Mouse (Mus musculus): ENCODE measurements around the gene Olfr382. TPM values are rescaled to one million over a fixed set of nuclear protein-coding genes. Genes with fewer than 3 reads are reported as not detected.

Olfr382 gene
- not detected for polyA plus RNA-seq (2017; shearing (Covaris generic))

DNA sequence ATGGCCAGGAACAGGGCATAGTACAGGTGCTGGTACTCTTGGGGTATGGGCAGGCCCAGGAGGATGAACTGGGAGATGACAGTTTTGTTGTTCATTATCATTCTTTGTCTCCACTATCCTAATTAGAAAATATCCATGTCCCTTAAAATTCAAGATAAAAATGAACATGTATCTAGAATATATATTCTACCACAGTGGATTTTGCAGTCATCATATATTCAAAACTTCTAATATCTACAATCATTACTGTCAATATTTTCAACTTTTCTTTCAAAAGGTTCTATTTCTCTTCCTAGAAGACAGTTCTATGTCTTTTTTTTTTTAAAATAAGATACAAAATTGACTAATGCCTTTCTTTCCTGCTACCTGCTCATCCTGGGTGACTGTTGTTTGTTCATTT lies at the start of gene Olfr382:
Gene Olfr382 (minus strand): TSS at position 101 of the 400 bp plus-strand sequence.

DNA sequence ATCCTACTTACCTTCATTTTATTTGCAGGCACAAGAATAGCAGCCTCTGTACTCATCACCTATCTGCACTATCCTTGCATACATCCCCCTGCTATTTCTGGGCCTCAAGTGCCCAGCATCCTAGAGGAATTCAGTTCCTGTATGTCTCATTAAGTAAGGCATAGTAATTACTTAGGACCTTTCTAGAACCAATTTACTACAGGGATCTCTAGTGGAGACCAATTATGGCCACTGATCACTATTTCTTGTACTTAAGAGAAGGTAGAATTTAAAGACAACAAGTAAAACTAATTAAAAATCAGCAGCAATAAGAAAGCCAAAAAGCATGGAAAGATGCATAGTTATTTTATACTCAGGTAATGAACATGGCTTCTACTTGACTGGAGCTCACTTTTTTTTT lies 25.5 kb downstream of the Olfr382 start, which contains the start of gene Olfr381:
Gene Olfr381 (minus strand): TSS at position 101 of the 400 bp plus-strand sequence.

Other genes with a start within 250 kb of the Olfr382 start
- not detected for gene Trpv3, start 249.8 kb downstream of the Olfr382 start, polyA plus RNA-seq (2017; shearing (Covaris generic))
- 0.41 TPM for gene Aspa, start 187.6 kb downstream of the Olfr382 start, polyA plus RNA-seq (2017; shearing (Covaris generic))
- gene Gm49340, start 187.5 kb downstream of the Olfr382 start, polyA plus RNA-seq (2017; shearing (Covaris generic)), result not detected
- gene Spata22, start 187.5 kb downstream of the Olfr382 start, polyA plus RNA-seq (2017; shearing (Covaris generic)), result not detected
- gene Olfr20, start 166.4 kb downstream of the Olfr382 start, polyA plus RNA-seq (2017; shearing (Covaris generic)), result not detected
- not detected for gene Olfr376, start 146.0 kb downstream of the Olfr382 start, polyA plus RNA-seq (2017; shearing (Covaris generic))
- not detected for gene Olfr1, start 117.6 kb downstream of the Olfr382 start, polyA plus RNA-seq (2017; shearing (Covaris generic))
- gene Olfr378, start 88.7 kb downstream of the Olfr382 start, polyA plus RNA-seq (2017; shearing (Covaris generic)), result not detected
- gene Olfr380, start 59.7 kb downstream of the Olfr382 start, polyA plus RNA-seq (2017; shearing (Covaris generic)), result not detected
- gene Olfr381, start 25.6 kb downstream of the Olfr382 start, polyA plus RNA-seq (2017; shearing (Covaris generic)), result not detected
- not detected for gene Olfr385, start 75.8 kb upstream of the Olfr382 start, polyA plus RNA-seq (2017; shearing (Covaris generic))
- not detected for gene Olfr384, start 81.4 kb upstream of the Olfr382 start, polyA plus RNA-seq (2017; shearing (Covaris generic))
- not detected for gene Zfp735, start 171.6 kb upstream of the Olfr382 start, polyA plus RNA-seq (2017; shearing (Covaris generic))